Mouse (Mus musculus) limb, embryonic 13.5 days (tissue): ENCODE results near the gene Npdc1. TPM values are rescaled to one million over a fixed set of nuclear protein-coding genes. Genes with fewer than 3 reads are reported as not detected.

ENCODE experiments used
- ATAC-seq: fragments of 200-750 bp; cut with Nextera tagmentation; 2 replicates; pipeline ENCODE4 v1.8.0; 2017; ENCODE audit warnings: low read depth, moderate number of reproducible peaks, moderate TSS enrichment; ENCODE audit not compliant: low FRiP score
- H3K27ac ChIP-seq: fragments of 300-500 bp; sonication (generic); 2 replicates; pipeline ENCODE4 v1.5.1; 2015; ENCODE audit warnings: inconsistent platforms, mild to moderate bottlenecking, moderate library complexity
- H3K27me3 ChIP-seq: fragments of 300-500 bp; sonication (generic); 2 replicates; pipeline ENCODE4 v1.6.1; 2015; ENCODE audit warnings: mild to moderate bottlenecking, inconsistent platforms
- H3K36me3 ChIP-seq: fragments of 300-500 bp; sonication (generic); 2 replicates; pipeline ENCODE4 v1.6.1; 2015; ENCODE audit warnings: inconsistent platforms, mild to moderate bottlenecking, moderate library complexity
- H3K4me1 ChIP-seq: fragments of 300-500 bp; sonication (generic); 2 replicates; pipeline ENCODE4 v1.6.1; 2015; ENCODE audit warnings: inconsistent platforms
- H3K4me2 ChIP-seq: fragments of 300-500 bp; sonication (generic); replicated peaks from 2 replicates; pipeline ENCODE4 v1.6.1; 2015; ENCODE audit warnings: inconsistent platforms, mild to moderate bottlenecking, moderate library complexity
- H3K4me3 ChIP-seq: fragments of 300-500 bp; sonication (generic); 2 replicates; pipeline ENCODE4 v1.5.1; 2015; ENCODE audit warnings: moderate library complexity, mild to moderate bottlenecking, inconsistent platforms
- H3K9ac ChIP-seq: fragments of 300-500 bp; sonication (generic); 2 replicates; pipeline ENCODE4 v1.6.1; 2015; ENCODE audit warnings: mild to moderate bottlenecking, inconsistent platforms
- H3K9me3 ChIP-seq: fragments of 300-500 bp; sonication (generic); 2 replicates; pipeline ENCODE4 v1.6.1; 2016; ENCODE audit warnings: inconsistent platforms
- WGBS: fragments of 180-500 bp; shearing (Covaris S2); methylation state at CpG from one replicate; pipeline ENCODE4 v1.1.7; 2015; 5-methylcytosine and 5-hydroxymethylcytosine counted together
- polyA plus RNA-seq: library from polyadenylated mRNA; unstranded; fragments of >200 nt; fragmentation: Nextera tagmentation; extraction: Ambion mirVana; gene quantifications from 2 replicates; pipeline ENCODE4 v1.2.1, GENCODE M21; 2015

Gene Npdc1
- polyA plus RNA-seq: 29.1 and 32.6 TPM in 2 replicates

DNA sequence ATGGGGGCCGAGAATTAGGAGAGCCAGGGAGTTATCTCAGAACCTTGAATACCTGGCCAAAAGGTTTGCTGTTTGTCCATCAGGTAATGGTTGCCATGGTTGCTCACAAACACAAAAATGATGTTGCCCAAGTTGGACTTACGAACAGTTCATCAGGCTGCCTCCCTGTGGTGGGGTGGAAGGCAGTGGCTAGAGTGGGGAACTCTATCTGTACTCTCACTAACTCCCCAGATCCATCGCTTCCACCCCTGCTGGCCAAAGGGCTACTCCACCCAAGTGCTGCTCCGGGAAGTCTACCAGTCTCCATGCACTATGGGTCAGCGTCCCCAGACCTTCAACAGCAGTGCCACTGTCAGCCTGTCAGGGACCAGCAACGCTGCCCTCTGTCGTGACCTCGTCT is at the start of gene Npdc1:
Gene Npdc1, plus strand, starts transcription at position 301 of the 400 bp plus-strand sequence.
- 69% methylated on average over 8 of the region's 8 CpGs for WGBS
- Histone ChIP-seq H3K36me3 (no peaks in the 10 kb centered on the region), H3K4me1 (peaks cover 19% of the 10 kb centered on the region), H3K27me3 (peaks cover 100% of the 10 kb centered on the region), H3K27ac (no peak within 1 kb of the TSS), H3K9ac (no peak within 1 kb of the TSS), H3K4me3 (no peak within 1 kb of the TSS), H3K4me2 (no peak within 1 kb of the TSS), H3K9me3 (no peaks in the 10 kb centered on the region)
- ATAC-seq: no peak

DNA sequence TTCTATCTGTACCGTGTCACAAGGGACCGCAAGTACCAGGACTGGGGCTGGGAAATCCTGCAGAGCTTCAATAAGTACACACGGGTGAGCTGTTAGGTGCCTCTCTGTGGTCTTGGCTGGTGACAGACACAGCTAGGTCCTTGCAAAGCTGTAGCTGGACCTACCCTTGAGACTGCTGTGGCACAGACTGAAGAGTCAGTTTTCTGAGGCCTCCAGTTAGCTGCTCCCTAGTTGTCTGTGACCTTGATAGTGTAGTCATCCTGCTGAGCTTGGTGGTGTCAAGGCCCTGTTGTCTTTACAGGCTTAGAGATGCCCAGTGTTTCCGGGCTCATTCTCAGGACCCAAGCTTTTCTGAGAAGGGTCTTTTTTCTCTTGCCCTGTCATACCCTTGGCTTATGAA is 49.7 kb upstream of the Npdc1 start:
- Histone ChIP-seq H3K9me3 (no peaks in the 10 kb centered on the region), H3K27me3 (no peaks in the 10 kb centered on the region), H3K4me2 (no peak overlapping the region), H3K27ac (no peak overlapping the region), H3K9ac (no peak overlapping the region), H3K4me3 (no peak overlapping the region), H3K4me1 (no peaks in the 10 kb centered on the region), H3K36me3 (peaks cover 84% of the 10 kb centered on the region)
- 91% methylated on average over 4 of the region's 4 CpGs for WGBS
- no peak for ATAC-seq

DNA sequence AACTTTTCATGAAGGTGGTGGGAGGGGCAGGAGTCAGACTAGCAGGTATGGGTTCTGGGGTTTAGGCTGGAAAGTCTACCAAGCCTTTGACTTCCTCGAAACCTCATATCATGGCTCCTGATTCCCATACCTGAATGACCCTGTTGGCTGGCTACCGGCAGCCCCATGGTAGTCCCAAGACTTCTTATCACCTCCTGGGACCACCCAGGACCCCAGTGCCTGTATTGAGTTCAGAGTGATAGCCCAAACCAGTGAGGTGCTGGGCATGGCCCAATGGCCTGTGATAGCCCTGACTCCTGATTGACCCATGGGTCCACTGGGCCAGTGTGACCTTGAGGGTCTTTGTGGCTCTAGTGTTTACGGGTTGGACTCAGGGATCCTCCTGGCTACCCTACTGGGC is 48.5 kb upstream of the Npdc1 start:
- no peak for ATAC-seq
- Histone ChIP-seq H3K9me3 (no peaks in the 10 kb centered on the region), H3K4me3 (no peak overlapping the region), H3K9ac (no peak overlapping the region), H3K4me2 (no peak overlapping the region), H3K27me3 (no peaks in the 10 kb centered on the region), H3K36me3 (peaks cover 72% of the 10 kb centered on the region), H3K4me1 (peaks cover 9% of the 10 kb centered on the region), H3K27ac (no peak overlapping the region)
- 89% methylated on average over 3 of the region's 3 CpGs for WGBS

DNA sequence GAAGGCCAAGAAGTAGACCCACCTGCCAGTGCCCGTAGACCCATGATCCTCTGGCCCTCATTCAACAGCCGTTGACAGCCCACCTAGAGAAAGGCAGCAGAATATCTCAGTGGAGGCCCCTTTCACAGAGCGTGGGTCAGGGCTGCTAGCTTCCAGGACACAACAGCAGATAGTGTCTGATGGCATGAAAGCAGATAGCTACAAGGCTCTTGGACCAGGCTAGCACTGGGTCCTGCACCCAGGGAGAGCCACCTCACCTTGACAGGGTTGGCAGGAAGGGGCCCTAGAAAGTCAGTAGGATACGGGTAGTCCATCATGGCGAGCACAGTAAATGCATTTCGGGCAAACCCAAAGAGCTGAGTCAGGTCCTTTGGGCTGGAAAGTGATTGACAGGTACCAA is 44.9 kb upstream of the Npdc1 start:
- H3K9ac ChIP-seq: no peak overlapping the region
- no peaks in the 10 kb centered on the region for H3K27me3 ChIP-seq
- H3K27ac ChIP-seq: no peak overlapping the region
- no peak for ATAC-seq
- no peaks in the 10 kb centered on the region for H3K9me3 ChIP-seq
- no peak overlapping the region for H3K4me3 ChIP-seq
- H3K36me3 ChIP-seq: peaks cover 40% of the 10 kb centered on the region
- 88% methylated on average over 6 of the region's 6 CpGs for WGBS
- H3K4me2 ChIP-seq: no peak overlapping the region
- H3K4me1 ChIP-seq: peaks cover 21% of the 10 kb centered on the region

DNA sequence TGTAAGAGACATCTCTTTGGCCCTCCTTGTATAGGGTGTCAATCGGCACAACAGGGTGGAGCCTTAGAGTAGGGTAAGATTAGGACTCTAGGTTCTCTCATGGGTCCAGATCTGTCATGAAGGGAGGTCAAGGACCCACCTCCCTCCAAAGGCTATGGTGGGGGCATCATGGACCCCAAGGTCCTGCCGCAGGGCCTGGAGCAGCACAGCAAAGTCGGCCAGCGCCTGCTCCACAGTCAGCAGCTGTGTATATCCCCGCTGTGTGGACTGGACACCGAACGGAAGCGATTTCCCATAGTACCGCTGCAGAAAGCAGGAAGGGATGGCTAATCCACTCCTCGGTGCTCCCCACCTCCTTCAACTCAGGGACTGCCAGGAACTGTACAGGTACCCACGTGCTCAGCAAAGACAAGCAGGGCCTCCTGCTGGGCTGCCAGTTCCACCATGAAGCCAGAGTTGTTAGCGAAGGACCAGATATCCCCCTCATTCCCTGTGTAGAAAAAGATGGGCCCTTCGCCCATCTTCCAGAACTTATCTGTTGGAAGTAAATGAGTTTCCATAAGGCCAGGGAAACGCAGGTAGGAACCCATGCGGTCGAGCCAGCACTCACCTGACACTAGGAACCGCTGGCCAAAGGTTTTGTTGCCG is 43.6 kb upstream of the Npdc1 start:
- no peaks in the 10 kb centered on the region for H3K9me3 ChIP-seq
- no peak for ATAC-seq
- H3K4me2 ChIP-seq: peak overlapping the region; percentile 77
- H3K36me3 ChIP-seq: peaks cover 27% of the 10 kb centered on the region
- peak overlapping the region; percentile 71 for H3K9ac ChIP-seq
- no peaks in the 10 kb centered on the region for H3K27me3 ChIP-seq
- WGBS: 38% methylated on average over 18 of the region's 18 CpGs
- H3K4me3 ChIP-seq: peak overlapping the region; percentile 61
- H3K4me1 ChIP-seq: peaks cover 21% of the 10 kb centered on the region
- no peak overlapping the region for H3K27ac ChIP-seq

DNA sequence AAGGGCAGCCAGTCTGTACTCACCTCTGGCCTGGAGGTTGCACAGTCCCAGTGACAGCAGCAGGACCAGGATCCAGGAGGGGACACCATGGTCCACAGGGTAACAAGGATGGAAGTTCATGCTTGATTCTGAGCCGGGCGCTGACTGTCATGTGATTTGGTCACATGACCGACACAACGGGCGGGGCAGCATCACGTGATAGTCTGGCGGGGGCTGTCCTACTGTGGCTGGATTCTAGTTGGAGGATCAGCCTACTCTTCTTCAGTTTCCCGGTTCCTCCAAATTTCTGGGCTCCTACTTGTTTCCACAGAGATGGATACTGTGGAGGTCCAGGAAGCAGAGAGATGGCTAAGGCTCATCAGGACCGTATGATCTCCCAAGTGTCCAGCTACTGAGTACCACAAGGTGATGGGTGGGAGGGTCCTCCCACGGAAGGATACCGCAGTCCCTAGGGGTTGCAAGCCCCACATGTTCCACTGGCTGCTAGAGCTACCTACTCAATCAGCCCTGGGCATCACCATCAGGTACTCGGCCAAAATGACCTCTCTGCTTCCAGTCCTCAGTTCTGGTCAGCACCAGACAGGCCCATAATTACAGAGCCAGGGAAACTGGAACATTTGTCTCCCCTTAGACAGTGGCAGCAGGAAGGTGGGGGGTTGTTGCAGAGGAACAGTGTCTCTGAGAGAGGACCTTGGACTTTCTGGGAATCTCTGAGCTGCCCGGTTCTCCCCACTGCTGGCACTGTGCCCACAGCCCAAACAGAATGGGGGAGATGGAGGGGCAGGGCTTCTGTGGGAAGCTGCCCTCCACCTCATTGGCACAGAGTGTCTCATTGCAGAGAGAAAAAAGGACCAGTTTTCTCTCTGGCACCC is 42.7 kb upstream of the Npdc1 start, which contains the start of gene Dpp7:
Gene Dpp7, minus strand, starts transcription at position 152 of the 872 bp plus-strand sequence.
- Histone ChIP-seq H3K4me3 (peak within 1 kb of the TSS; percentile 61), H3K4me2 (peak within 1 kb of the TSS; percentile 77), H3K4me1 (peaks cover 21% of the 10 kb centered on the region), H3K9ac (peak within 1 kb of the TSS; percentile 71), H3K27ac (no peak within 1 kb of the TSS), H3K27me3 (no peaks in the 10 kb centered on the region), H3K9me3 (no peaks in the 10 kb centered on the region), H3K36me3 (peaks cover 18% of the 10 kb centered on the region)
- WGBS: 5% methylated on average over 13 of the region's 13 CpGs
- ATAC-seq: peak; percentile 89

DNA sequence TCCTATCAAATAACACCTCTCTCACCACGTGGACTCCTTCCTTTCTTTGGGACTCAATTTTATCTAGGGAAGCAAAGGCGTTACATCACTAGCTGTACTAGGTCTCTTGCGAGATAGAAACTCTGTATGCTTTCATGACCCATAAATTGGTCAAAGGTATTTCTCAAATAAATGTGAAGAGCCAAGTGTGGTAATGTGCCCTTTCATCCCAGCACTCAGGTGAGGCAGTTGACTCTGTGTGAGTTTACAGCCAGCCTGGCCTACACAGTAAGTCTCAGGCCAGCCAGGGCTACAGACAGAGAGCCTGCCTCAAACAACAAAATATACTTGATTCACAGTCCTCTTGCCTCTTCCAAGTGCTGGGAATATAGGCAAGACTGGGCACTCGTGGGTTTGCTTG is 39.3 kb upstream of the Npdc1 start:
- peaks cover 25% of the 10 kb centered on the region for H3K27me3 ChIP-seq
- H3K9me3 ChIP-seq: no peaks in the 10 kb centered on the region
- no peaks in the 10 kb centered on the region for H3K36me3 ChIP-seq
- no peak overlapping the region for H3K27ac ChIP-seq
- no peak overlapping the region for H3K4me3 ChIP-seq
- ATAC-seq: no peak
- 78% methylated on average over 4 of the region's 4 CpGs for WGBS
- H3K9ac ChIP-seq: no peak overlapping the region
- H3K4me2 ChIP-seq: no peak overlapping the region
- peaks cover 23% of the 10 kb centered on the region for H3K4me1 ChIP-seq

DNA sequence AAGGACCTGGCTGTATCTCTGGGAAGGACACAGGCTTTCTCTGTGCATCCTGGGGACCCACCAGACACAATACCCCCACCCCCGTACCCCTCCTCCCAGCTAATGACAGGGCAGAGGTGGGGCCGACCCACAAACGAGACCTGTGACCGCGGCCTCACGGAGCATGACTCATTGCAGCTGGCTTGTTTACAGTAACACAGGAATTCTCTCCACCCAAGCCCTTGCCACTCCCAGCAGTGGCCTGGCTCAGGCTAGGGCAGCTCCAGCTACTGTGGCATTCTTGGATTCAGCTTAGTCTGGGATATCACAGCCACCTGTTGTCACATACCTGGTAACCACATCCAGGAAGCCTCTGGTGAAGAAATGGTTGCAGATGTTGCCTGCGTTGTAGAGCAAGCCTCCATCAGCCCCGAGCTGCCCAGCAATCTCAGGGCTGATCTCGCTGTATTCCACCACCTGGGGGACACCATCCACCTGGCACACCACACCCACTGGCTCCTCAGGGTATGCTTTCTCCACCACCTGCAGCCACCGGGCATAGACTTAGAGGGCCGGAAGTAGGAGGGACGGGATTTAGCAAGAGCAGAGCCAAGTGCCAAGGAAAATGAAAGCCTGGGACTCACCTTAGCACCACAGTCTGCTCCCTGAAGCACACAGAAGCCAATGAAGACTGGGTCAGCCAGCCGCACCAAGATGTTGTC is 35.5 kb upstream of the Npdc1 start:
- peaks cover 51% of the 10 kb centered on the region for H3K27me3 ChIP-seq
- H3K4me2 ChIP-seq: no peak overlapping the region
- WGBS: 53% methylated on average over 13 of the region's 13 CpGs

DNA sequence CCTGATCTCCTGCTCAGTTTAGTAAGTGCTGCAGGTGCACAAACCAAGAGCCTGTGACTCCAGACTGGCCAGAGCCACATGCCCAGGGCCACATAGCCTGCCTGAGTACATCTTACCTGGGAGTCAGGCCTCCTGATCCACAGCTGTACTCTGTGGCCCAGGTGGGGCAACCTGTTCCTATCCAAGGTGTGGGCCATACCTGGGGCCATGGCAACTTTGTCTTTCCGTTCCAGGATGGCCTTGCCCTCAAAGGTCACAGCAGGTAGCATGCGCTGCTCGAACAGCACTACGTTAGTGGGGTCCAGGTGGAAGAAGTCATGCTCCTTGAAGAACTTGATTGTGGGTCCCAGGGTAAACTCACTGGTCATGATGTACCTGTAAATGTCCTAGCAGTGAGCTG is 34.8 kb upstream of the Npdc1 start:
- Histone ChIP-seq H3K27me3 (peaks cover 51% of the 10 kb centered on the region), H3K27ac (no peak overlapping the region), H3K9me3 (no peaks in the 10 kb centered on the region), H3K4me3 (peak overlapping the region; percentile 67), H3K4me1 (peaks cover 8% of the 10 kb centered on the region), H3K4me2 (peak overlapping the region; percentile 99), H3K36me3 (no peaks in the 10 kb centered on the region), H3K9ac (no peak overlapping the region; the same call in 1 of the 2 replicates)
- ATAC-seq: no peak; the same call in 1 of the 2 replicates
- WGBS: 82% methylated on average over 4 of the region's 4 CpGs

More for the DNA sequence above, 35.5 kb upstream of the Npdc1 start:
- no peak overlapping the region for H3K4me3 ChIP-seq
- H3K4me1 ChIP-seq: peaks cover 8% of the 10 kb centered on the region
- no peaks in the 10 kb centered on the region for H3K9me3 ChIP-seq
- no peak overlapping the region for H3K27ac ChIP-seq
- ATAC-seq: no peak
- 0 out of 2 replicates have a peak overlapping the region, but pooled peaks have one; percentile 31 for H3K9ac ChIP-seq
- no peaks in the 10 kb centered on the region for H3K36me3 ChIP-seq

DNA sequence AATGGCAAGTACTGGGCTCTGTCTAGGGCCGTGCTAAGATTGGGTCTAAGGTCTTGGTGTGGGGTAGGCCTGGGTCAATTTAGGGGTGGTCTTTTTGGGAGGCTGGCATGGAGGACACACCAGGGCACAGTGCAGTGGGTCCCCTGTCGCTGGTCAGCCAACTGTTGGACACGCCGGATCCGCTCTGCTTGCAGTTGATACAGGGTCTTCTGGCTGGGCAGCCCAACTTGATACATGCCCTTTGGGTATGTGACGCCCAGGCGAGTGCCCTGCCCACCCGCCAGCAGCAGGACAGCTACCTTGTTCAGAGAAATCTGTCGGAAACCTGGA is 34.4 kb upstream of the Npdc1 start:
- no peak overlapping the region for H3K27ac ChIP-seq
- H3K4me2 ChIP-seq: peak overlapping the region; percentile 99
- no peak for ATAC-seq

DNA sequence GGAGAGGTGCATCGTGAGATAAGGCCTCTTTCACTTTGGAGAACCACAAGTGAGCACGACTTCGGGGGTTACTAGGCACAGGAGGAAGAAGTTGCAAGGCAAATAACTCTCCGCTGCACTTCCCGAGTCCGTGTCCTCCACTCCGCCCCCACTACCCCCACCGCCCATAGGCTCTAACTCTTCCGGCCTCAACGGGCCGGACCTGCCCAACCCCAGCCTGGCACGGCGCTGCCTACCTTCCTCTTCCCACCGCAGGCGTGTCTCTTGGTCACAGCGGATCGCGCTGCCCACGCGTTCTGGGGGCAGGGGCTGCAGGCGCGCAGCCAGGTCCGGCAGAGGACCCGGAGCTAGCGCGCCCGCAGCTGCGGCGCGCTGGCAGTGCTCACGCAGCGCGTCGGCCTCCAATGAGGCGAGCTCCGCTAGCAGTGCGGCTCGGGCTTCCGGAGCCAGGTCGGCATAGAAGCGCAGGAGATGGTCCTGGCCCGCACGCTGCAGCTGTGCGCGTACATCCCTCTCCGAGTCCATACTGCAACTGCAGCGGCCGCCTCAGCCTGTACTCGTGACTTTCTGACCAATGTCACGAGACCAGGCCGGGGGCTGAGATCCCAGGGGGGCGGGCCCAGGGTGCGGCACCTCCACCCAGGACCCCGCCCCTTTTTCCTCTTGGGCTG is 33.9 kb upstream of the Npdc1 start, which contains the start of gene Uap1l1:
Gene Uap1l1, minus strand, starts transcription at position 592 of the 671 bp plus-strand sequence.
- peak; percentile 69 for ATAC-seq
- H3K27me3 ChIP-seq: peaks cover 51% of the 10 kb centered on the region
- H3K4me1 ChIP-seq: peaks cover 8% of the 10 kb centered on the region
- H3K36me3 ChIP-seq: no peaks in the 10 kb centered on the region
- H3K9ac ChIP-seq: peak within 1 kb of the TSS; percentile 78
- H3K9me3 ChIP-seq: no peaks in the 10 kb centered on the region
- no peak within 1 kb of the TSS for H3K27ac ChIP-seq
- WGBS: under 1% methylated on average over 54 of the region's 54 CpGs
- peak within 1 kb of the TSS; percentile 67 for H3K4me3 ChIP-seq
- peak within 1 kb of the TSS; percentile 99 for H3K4me2 ChIP-seq

More for the DNA sequence above, 34.4 kb upstream of the Npdc1 start:
- H3K4me3 ChIP-seq: peak overlapping the region; percentile 67
- peaks cover 51% of the 10 kb centered on the region for H3K27me3 ChIP-seq
- no peaks in the 10 kb centered on the region for H3K36me3 ChIP-seq
- H3K4me1 ChIP-seq: peaks cover 8% of the 10 kb centered on the region
- H3K9me3 ChIP-seq: no peaks in the 10 kb centered on the region
- H3K9ac ChIP-seq: peak overlapping the region; percentile 78
- 30% methylated on average over 9 of the region's 9 CpGs for WGBS
